Comparison of ENCODE assay signal across 18 mouse cellular contexts in genomic region chr8:106958212-106958611, GRCm38 (mm10).
"Had no signal": no experiment of that assay in that cellular context is flagged by ENCODE, and none has a peak within 500 bp of the region (broad histone marks: within the 10 kb centered on the region; RNA-seq: fewer than 3 reads in every experiment).

No protein-coding gene starts in this region.

- H3K9ac ChIP-seq: liver, embryonic 14.5 days; lung, embryonic 14.5 days; midbrain, embryonic 13.5 days; midbrain, embryonic 15.5 days; neural tube, embryonic 13.5 days; neural tube, embryonic 15.5 days had no signal

- DNase-seq: lung, adult 18-20 months; lung, embryonic 14.5 days; lung, postnatal 10 days; lung, postnatal 4 days; right cerebral cortex, postnatal 25 days; right cerebral cortex, postnatal 4 days; spleen, adult 18-20 months; thymus, adult 18-20 months; thymus, postnatal 14 days; thymus, postnatal 36 days had no signal

- H3K36me3 ChIP-seq: midbrain, embryonic 13.5 days; midbrain, embryonic 15.5 days; neural tube, embryonic 13.5 days; neural tube, embryonic 15.5 days had no signal

- H3K9me3 ChIP-seq: megakaryocyte, embryonic 14.5 days; midbrain, embryonic 13.5 days; midbrain, embryonic 15.5 days; neural tube, embryonic 13.5 days; neural tube, embryonic 15.5 days had no signal

- H3K4me2 ChIP-seq: lung, embryonic 14.5 days; midbrain, embryonic 11.5 days; midbrain, embryonic 13.5 days; midbrain, embryonic 15.5 days; neural tube, embryonic 13.5 days; neural tube, embryonic 15.5 days had no signal

- H3K27me3 ChIP-seq: midbrain, embryonic 13.5 days; midbrain, embryonic 15.5 days; neural tube, embryonic 13.5 days; neural tube, embryonic 15.5 days had no signal

- ATAC-seq: midbrain, embryonic 13.5 days; midbrain, embryonic 15.5 days had no signal

- H3K4me1 ChIP-seq: midbrain, embryonic 15.5 days; neural tube, embryonic 13.5 days; neural tube, embryonic 15.5 days had no signal

- H3K27ac ChIP-seq: liver, embryonic 14.5 days; midbrain, embryonic 13.5 days; midbrain, embryonic 15.5 days; neural tube, embryonic 13.5 days; neural tube, embryonic 15.5 days had no signal

- H3K4me3 ChIP-seq: megakaryocyte, embryonic 14.5 days; midbrain, embryonic 13.5 days; midbrain, embryonic 15.5 days; myocyte; neural tube, embryonic 13.5 days; neural tube, embryonic 15.5 days had no signal
